Mouse (Mus musculus): Measurements from ENCODE around the gene Esrrb.
A peak's percentile ranks its signal among the peaks of the same experiment; 100 is the strongest.

Esrrb gene

GRCm38 (mm10) chr12:86421490-86421904 lies 60.6 kb downstream of the Esrrb start:
- DNase-seq (ENCODE audit: low read depth, low spot score) = peak; percentile 82

- no peak for DNase-seq (ENCODE audit: low read depth, low spot score)
Observed at GRCm38 (mm10) chr12:86422166-86422910, 61.4 kb downstream of the Esrrb start.

GRCm38 (mm10) chr12:86423102-86423501 lies 62.2 kb downstream of the Esrrb start:
- no peak for DNase-seq (ENCODE audit: low read depth, low spot score)

GRCm38 (mm10) chr12:86427585-86427984 lies 66.7 kb downstream of the Esrrb start:
- no peak for DNase-seq (ENCODE audit: low read depth, low spot score)

- DNase-seq (ENCODE audit: low read depth, low spot score) = no peak
Observed at GRCm38 (mm10) chr12:86431671-86432070, 70.8 kb downstream of the Esrrb start.

- peak; percentile 88 for DNase-seq (ENCODE audit: low read depth, low spot score)
Observed at GRCm38 (mm10) chr12:86433371-86433821, 72.5 kb downstream of the Esrrb start.

- DNase-seq (ENCODE audit: low read depth, low spot score) = no peak
Observed at GRCm38 (mm10) chr12:86435651-86436050, 74.7 kb downstream of the Esrrb start.

- DNase-seq (ENCODE audit: low read depth, low spot score) = no peak
Observed at GRCm38 (mm10) chr12:86450848-86451247, 89.9 kb downstream of the Esrrb start.

GRCm38 (mm10) chr12:86455009-86455408 lies 94.1 kb downstream of the Esrrb start:
- DNase-seq (ENCODE audit: low read depth, low spot score) = no peak

GRCm38 (mm10) chr12:86462742-86463470 lies 102.0 kb downstream of the Esrrb start:
- peak; percentile 47 for DNase-seq (ENCODE audit: low read depth, low spot score)

GRCm38 (mm10) chr12:86464385-86464784 lies 103.5 kb downstream of the Esrrb start:
- DNase-seq (ENCODE audit: low read depth, low spot score) = no peak

- DNase-seq (ENCODE audit: low read depth, low spot score) = no peak
Observed at GRCm38 (mm10) chr12:86466180-86466579, 105.3 kb downstream of the Esrrb start.

GRCm38 (mm10) chr12:86469919-86470318 lies 109.0 kb downstream of the Esrrb start:
- no peak for DNase-seq (ENCODE audit: low read depth, low spot score)

- no peak for DNase-seq (ENCODE audit: low read depth, low spot score)
Observed at GRCm38 (mm10) chr12:86470912-86471311, 110.0 kb downstream of the Esrrb start.

GRCm38 (mm10) chr12:86473630-86474029 lies 112.7 kb downstream of the Esrrb start:
- DNase-seq (ENCODE audit: low read depth, low spot score) = no peak

- no peak for DNase-seq (ENCODE audit: low read depth, low spot score)
Observed at GRCm38 (mm10) chr12:86475994-86476393, 115.1 kb downstream of the Esrrb start.

GRCm38 (mm10) chr12:86478908-86479307 lies 118.0 kb downstream of the Esrrb start:
- no peak for DNase-seq (ENCODE audit: low read depth, low spot score)

- DNase-seq (ENCODE audit: low read depth, low spot score) = no peak
Observed at GRCm38 (mm10) chr12:86482029-86482428, 121.1 kb downstream of the Esrrb start.

GRCm38 (mm10) chr12:86483413-86483841 lies 122.5 kb downstream of the Esrrb start:
- no peak for DNase-seq (ENCODE audit: low read depth, low spot score)

GRCm38 (mm10) chr12:86488005-86488404 lies 127.1 kb downstream of the Esrrb start:
- DNase-seq (ENCODE audit: low read depth, low spot score) = no peak

GRCm38 (mm10) chr12:86490052-86490451 lies 129.1 kb downstream of the Esrrb start:
- no peak for DNase-seq (ENCODE audit: low read depth, low spot score)

- no peak for DNase-seq (ENCODE audit: low read depth, low spot score)
Observed at GRCm38 (mm10) chr12:86491500-86491899, 130.6 kb downstream of the Esrrb start.

GRCm38 (mm10) chr12:86492822-86493221 lies 131.9 kb downstream of the Esrrb start:
- DNase-seq (ENCODE audit: low read depth, low spot score) = peak; percentile 60

All from brain, adult 2 months (tissue).